Mouse (Mus musculus) kidney, postnatal 36 days (tissue): ENCODE measurements around the gene Cwf19l1.

ENCODE experiments used
- DNase-seq, 2 experiments: peaks; one replicate each; pipeline ENCODE4 v3.0.0; 2021 to 2022; ENCODE audit warnings: mixed read lengths in 2 of 2

The Cwf19l1 gene

GRCm38 (mm10) chr19:44111706-44112105 lies 24.0 kb downstream of the Cwf19l1 start:
- peak in 1 of 2 experiments; percentile 52 for DNase-seq

- DNase-seq = peak; percentile 83 to 90
Observed at GRCm38 (mm10) chr19:44110356-44110755, 25.3 kb downstream of the Cwf19l1 start.

GRCm38 (mm10) chr19:44108996-44109395 lies 26.7 kb downstream of the Cwf19l1 start:
- DNase-seq = peak; percentile 51 to 62

- no peak for DNase-seq
Observed at GRCm38 (mm10) chr19:44107661-44108521, 27.8 kb downstream of the Cwf19l1 start.

GRCm38 (mm10) chr19:44106831-44107660 lies 28.6 kb downstream of the Cwf19l1 start, which contains the start of gene Chuk:
TSS of gene Chuk (minus strand) at chr19:44107480.
- DNase-seq = peak; percentile 98 to 99

DNA sequence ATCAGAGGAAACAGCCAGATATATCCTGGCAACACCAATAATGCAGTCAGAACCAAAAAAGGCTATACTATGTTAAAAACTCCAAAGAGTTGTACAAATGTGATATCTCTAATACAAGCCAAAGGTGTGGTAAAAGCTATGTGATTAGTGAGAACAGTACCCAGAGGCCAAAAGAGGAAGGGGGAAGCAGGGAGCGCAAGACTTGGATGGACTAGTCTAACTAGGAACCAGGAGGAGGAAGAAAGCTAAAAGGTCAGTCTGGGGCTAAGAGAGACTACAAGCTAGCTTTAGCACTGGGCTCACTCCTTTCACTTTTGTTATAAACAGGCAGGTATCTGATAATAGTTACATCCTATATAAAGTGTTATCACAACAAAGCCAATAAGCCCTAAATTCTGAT lies 31.3 kb downstream of the Cwf19l1 start:
- no peak for DNase-seq

GRCm38 (mm10) chr19:44103001-44103400 lies 32.7 kb downstream of the Cwf19l1 start:
- DNase-seq = no peak

DNA sequence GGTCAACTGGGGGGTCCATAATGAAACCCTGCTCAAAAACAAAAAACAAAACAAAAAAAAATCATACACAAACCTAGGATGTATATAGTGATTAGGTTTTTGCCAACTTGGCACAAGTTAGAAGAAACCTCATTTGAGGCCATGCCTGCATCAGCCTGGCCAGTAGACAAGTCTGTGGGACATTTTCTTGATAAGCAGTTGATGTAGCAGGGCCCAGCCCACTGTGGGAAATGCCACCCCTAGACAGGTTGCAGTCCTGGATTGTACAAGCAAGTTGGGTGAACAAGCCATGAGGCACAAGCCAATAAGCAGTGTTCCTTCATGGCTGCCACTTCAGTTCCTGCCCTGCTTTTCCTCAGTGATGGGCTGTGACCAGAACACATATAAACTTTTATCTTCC lies 34.8 kb downstream of the Cwf19l1 start:
- no peak for DNase-seq

GRCm38 (mm10) chr19:44086278-44086677 lies 49.4 kb downstream of the Cwf19l1 start:
- DNase-seq = no peak

DNA sequence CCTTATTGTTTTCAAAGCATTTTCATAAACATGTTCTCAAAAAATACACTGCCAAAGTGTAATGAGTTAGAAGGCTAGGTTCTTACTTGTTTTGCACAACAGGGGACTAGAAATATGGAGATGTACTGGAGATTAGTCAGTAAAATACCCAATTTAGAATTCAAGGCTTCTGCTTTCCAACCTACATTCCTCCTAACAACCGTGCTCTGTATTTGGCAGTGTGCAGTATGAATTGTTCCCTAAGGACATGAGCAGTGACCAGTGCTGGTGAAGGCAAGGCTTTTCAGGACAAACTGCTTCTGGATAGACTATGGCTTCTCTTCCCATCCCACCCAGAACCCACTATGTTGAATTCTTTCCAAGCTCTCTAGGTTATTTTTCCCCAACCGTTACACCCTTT lies 54.8 kb downstream of the Cwf19l1 start:
- DNase-seq = no peak

GRCm38 (mm10) chr19:44080023-44080422 lies 55.7 kb downstream of the Cwf19l1 start:
- no peak for DNase-seq

- no peak for DNase-seq
Observed at GRCm38 (mm10) chr19:44077024-44077423, 58.7 kb downstream of the Cwf19l1 start.

DNA sequence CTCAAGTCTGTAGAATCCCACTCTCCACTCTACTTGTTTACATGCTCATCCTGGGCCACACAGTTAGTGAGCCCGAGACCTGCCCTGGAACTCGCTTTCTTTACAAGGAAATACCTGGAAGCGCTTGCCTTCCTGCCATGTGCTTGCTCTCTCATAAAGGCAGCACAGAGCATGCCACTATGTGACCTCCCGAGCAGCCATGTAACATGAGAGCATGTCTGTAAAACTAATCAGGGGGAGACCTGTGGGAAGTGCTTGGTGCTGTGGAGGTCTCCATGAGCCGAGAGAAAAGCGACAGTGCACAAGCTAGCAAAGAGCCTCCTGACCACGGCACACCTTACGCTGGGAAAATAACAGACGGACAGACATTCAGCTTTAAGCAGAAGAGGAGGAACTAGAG lies 59.2 kb downstream of the Cwf19l1 start:
- DNase-seq = no peak

GRCm38 (mm10) chr19:44074986-44075385 lies 60.7 kb downstream of the Cwf19l1 start:
- no peak for DNase-seq

DNA sequence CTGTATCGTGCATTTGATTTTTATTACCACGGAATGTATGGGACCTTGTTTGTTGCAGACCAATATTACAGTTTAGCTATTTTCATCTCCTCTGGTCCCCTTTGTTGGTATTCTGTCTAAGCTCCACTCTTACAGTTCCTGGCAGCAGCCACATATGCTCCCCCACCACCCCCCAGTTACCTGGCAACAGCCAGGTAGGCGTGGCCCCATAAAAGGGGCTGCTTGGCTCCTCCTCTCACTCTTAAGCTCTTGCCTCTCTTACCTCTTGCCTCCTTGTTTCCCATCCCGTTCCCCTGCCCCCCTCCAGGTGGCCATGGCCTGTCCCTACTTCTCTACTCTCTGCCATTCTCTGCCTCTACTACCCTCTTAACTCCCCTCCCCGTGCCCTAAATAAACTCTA lies 64.5 kb downstream of the Cwf19l1 start:
- DNase-seq = no peak

GRCm38 (mm10) chr19:44069914-44070232 lies 65.8 kb downstream of the Cwf19l1 start:
- no peak for DNase-seq

GRCm38 (mm10) chr19:44069121-44069913 lies 66.4 kb downstream of the Cwf19l1 start, which contains the start of gene Erlin1:
TSS of gene Erlin1 (minus strand) at chr19:44069785.
- DNase-seq = peak; percentile 90 to 97

GRCm38 (mm10) chr19:44068232-44068631 lies 67.4 kb downstream of the Cwf19l1 start:
- no peak for DNase-seq

DNA sequence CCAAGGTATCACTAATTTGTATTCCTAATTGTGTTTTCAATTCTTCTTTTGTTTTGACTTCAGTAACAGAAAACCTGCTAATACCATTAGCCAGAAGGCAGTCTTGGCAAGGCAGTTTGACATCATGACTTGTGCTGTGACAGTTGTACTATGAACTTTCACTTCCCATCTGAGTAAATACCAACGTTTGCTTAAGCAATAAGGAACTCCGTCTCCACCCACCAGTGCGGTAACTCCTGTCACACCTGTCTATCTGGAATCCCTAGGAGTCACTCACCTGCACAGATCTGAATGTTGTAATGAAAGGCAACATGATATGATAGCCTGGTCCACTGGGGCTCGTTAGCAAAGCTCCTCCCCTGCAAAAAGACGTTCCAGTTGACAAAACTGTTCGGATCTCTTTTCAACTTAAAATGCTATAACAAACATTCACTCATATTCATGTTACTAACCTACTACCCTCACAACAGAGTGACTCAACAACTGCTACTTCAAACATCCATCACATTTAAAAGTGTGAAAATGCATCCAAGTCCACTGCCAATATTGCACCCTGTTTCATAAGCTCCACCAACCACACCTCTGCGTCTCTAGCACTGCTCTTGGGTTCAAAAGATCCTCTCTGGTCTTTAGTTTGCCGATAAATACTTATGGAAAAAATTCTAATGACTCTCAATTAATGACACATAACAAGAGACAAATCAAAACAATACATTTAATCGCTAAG lies 68.2 kb downstream of the Cwf19l1 start:
- peak; percentile 44 to 63 for DNase-seq

DNA sequence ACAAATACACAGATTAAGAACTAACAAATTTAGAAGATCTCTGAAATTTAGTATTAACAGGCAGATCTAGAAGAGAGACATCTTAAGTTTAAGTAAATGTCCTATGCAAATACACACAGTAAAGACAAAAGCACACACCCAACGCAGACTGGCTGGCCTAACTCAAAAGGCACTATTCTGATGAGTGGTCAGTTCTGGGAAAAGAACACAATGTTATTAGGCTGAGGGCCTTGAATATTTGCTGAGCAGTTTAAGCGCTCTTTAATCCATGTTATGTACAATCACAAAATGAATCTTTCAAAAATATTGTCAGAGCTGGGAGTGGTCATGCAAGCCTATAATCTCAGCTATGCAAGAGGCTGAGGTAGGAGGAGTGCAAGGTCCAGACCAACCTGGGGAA lies 70.9 kb downstream of the Cwf19l1 start:
- DNase-seq = no peak

DNA sequence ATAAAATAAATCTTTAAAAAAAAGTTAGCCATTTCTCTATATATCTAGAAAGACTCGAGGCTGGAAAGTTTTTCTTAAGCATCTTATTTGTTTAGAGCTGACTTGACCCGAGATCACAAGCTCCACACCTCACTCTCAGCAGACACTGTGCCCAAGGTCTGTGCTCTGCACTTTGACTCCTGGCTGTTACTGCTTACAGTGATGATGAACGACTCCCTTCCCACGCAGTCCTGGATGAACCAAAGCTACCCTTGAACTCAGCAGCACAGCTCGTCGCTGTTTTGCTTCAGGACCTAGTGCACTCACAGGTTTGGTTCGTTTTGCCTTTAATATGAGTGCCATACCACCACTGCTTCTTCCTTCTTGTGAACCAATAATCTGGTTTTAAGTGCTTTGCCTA lies 71.9 kb downstream of the Cwf19l1 start:
- peak; percentile 69 to 81 for DNase-seq

- DNase-seq = no peak
Observed at GRCm38 (mm10) chr19:44060226-44060625, 75.5 kb downstream of the Cwf19l1 start.
